Mouse (Mus musculus): ENCODE measurements at regions not wholly inside any gene's neighbourhood (a gene's known extent, or its start where the extent isn't known, plus 50 kb on each side); places are given as distances from the start of the nearest gene placed in this dataset.

- H3K4me1 ChIP-seq (ENCODE audit: control insufficient read depth in 1 of 2, insufficient read depth in 2 of 2, low read length in 2 of 2) = no peaks in the 10 kb centered on the region
- no peak overlapping the region for H3K4me3 ChIP-seq (ENCODE audit: control insufficient read depth in 1 of 2, insufficient read depth in 1 of 2, low read depth in 2 of 2, low read length in 2 of 2)
- no peak overlapping the region for H3K27ac ChIP-seq (ENCODE audit: control insufficient read depth, low read depth, low read length)
- no peak overlapping the region for H3K9ac ChIP-seq (ENCODE audit: control insufficient read depth, low read depth, low read length, poor library complexity, severe bottlenecking)
- H3K27me3 ChIP-seq (ENCODE audit: control insufficient read depth in 1 of 2, insufficient read depth in 2 of 2, low read length in 2 of 2) = no peaks in the 10 kb centered on the region
- no peak for DNase-seq (ENCODE audit: low read depth, low spot score)
- no peaks in the 10 kb centered on the region for H3K36me3 ChIP-seq (ENCODE audit: control insufficient read depth in 1 of 2, insufficient read depth in 2 of 2, low read length in 2 of 2)
- TF ChIP-seq POLR2AphosphoS2 (IDR thresholded peaks at IDR 0.05; ENCODE audit: low read length) (no peak), JUND (IDR thresholded peaks at IDR 0.05; ENCODE audit: low read depth, low read length) (no peak), E2F4 (IDR thresholded peaks at IDR 0.05; ENCODE audit: borderline replicate concordance, low read depth, low read length) (no peak), GATA1 (IDR thresholded peaks at IDR 0.05; ENCODE audit: low read depth, low read length) (no peak), MEF2A (IDR thresholded peaks at IDR 0.05; ENCODE audit: extremely low read depth, insufficient replicate concordance, low read depth, low read length, poor library complexity, severe bottlenecking) (no peak), POLR2A (IDR thresholded peaks at IDR 0.05; ENCODE audit: control insufficient read depth in 1 of 2, insufficient read depth in 1 of 2, low read depth in 1 of 2, low read length in 2 of 2, poor library complexity in 1 of 2) (no peak), MXI1 (IDR thresholded peaks at IDR 0.05; ENCODE audit: low read depth, low read length) (no peak), CHD2 (IDR thresholded peaks at IDR 0.05; ENCODE audit: low read length) (no peak), BHLHE40 (IDR thresholded peaks at IDR 0.05; ENCODE audit: borderline replicate concordance, low read depth, low read length) (no peak), CHD1 (IDR thresholded peaks at IDR 0.05; ENCODE audit: low read depth, low read length) (no peak), MAFK (IDR thresholded peaks at IDR 0.05; ENCODE audit: borderline replicate concordance, low read depth, low read length) (no peak), KAT2A (conservative IDR thresholded peaks at IDR 0.05; ENCODE audit: low read depth, low read length) (no peak), ZNF384 (IDR thresholded peaks at IDR 0.05; ENCODE audit: low read depth, low read length) (no peak), ETS1 (IDR thresholded peaks at IDR 0.05; ENCODE audit: low read depth, low read length) (no peak)
- H3K9me3 ChIP-seq (replicated peaks; ENCODE audit: insufficient read depth, low read length) = no peaks in the 10 kb centered on the region
- no peaks in the 10 kb centered on the region for H3K79me2 ChIP-seq (ENCODE audit: control insufficient read depth, insufficient read depth, low read length, poor library complexity)
Measured at GRCm38 (mm10) chr11:111460046-111460445, 394.1 kb downstream of the Kcnj2 start.

GRCm38 (mm10) chr11:111484981-111485380, 419.0 kb downstream of the Kcnj2 start:
- no peaks in the 10 kb centered on the region for H3K27me3 ChIP-seq (ENCODE audit: control insufficient read depth in 1 of 2, insufficient read depth in 2 of 2, low read length in 2 of 2)
- DNase-seq (ENCODE audit: low read depth, low spot score) = peak; percentile 59
- peak overlapping the region in 1 of 2 experiments; percentile 37; a peak in 1 of 4 replicates for H3K4me3 ChIP-seq (ENCODE audit: control insufficient read depth in 1 of 2, insufficient read depth in 1 of 2, low read depth in 2 of 2, low read length in 2 of 2)
- peaks cover 0 to 4% of the 10 kb centered on the region in 2 experiments; a peak in 2 of 4 replicates for H3K4me1 ChIP-seq (ENCODE audit: control insufficient read depth in 1 of 2, insufficient read depth in 2 of 2, low read length in 2 of 2)
- H3K79me2 ChIP-seq (ENCODE audit: control insufficient read depth, insufficient read depth, low read length, poor library complexity) = no peaks in the 10 kb centered on the region
- no peak for TF ChIP-seq USF1 (IDR thresholded peaks at IDR 0.05; ENCODE audit: low read depth, low read length)
- no peak for TF ChIP-seq MXI1 (IDR thresholded peaks at IDR 0.05; ENCODE audit: low read depth, low read length)
- TF ChIP-seq EP300 (IDR thresholded peaks at IDR 0.05; ENCODE audit: low read depth in 1 of 2, low read length in 2 of 2) = peak; percentile 68 to 81
- TF ChIP-seq NRF1 (IDR thresholded peaks at IDR 0.05; ENCODE audit: insufficient read depth, low read depth, low read length, poor library complexity, severe bottlenecking) = no peak
- TF ChIP-seq MAFK (IDR thresholded peaks at IDR 0.05; ENCODE audit: borderline replicate concordance, low read depth, low read length) = 0 out of 2 replicates have a peak, but pooled peaks have one; percentile 30
- no peak for TF ChIP-seq CTCF (IDR thresholded peaks at IDR 0.05 in 2 of 3, conservative IDR thresholded peaks at IDR 0.05 in 1 of 3; ENCODE audit: control insufficient read depth in 1 of 3, insufficient read depth in 1 of 3, low read depth in 2 of 3, low read length in 3 of 3, poor library complexity in 1 of 3, severe bottlenecking in 1 of 3)
- no peak for TF ChIP-seq RAD21 (IDR thresholded peaks at IDR 0.05; ENCODE audit: low read depth, low read length)
- TF ChIP-seq BHLHE40 (IDR thresholded peaks at IDR 0.05; ENCODE audit: borderline replicate concordance, low read depth, low read length) = no peak
- no peak for TF ChIP-seq E2F4 (IDR thresholded peaks at IDR 0.05; ENCODE audit: borderline replicate concordance, low read depth, low read length)
- no peak for TF ChIP-seq POLR2AphosphoS5 (IDR thresholded peaks at IDR 0.05; ENCODE audit: borderline replicate concordance, low read depth, low read length)
- no peak for TF ChIP-seq CHD2 (IDR thresholded peaks at IDR 0.05; ENCODE audit: low read length)
- no peak for TF ChIP-seq ELF1 (IDR thresholded peaks at IDR 0.05; ENCODE audit: low read depth, low read length)
- TF ChIP-seq POLR2A (IDR thresholded peaks at IDR 0.05; ENCODE audit: control insufficient read depth in 1 of 2, insufficient read depth in 1 of 2, low read depth in 1 of 2, low read length in 2 of 2, poor library complexity in 1 of 2) = no peak
- TF ChIP-seq ETS1 (IDR thresholded peaks at IDR 0.05; ENCODE audit: low read depth, low read length) = peak; percentile 64
- peak; percentile 74 for TF ChIP-seq GATA1 (IDR thresholded peaks at IDR 0.05; ENCODE audit: low read depth, low read length)
- no peak for TF ChIP-seq SMC3 (IDR thresholded peaks at IDR 0.05; ENCODE audit: low read depth, low read length)
- TF ChIP-seq KAT2A (conservative IDR thresholded peaks at IDR 0.05; ENCODE audit: low read depth, low read length) = no peak
- no peak for TF ChIP-seq CHD1 (IDR thresholded peaks at IDR 0.05; ENCODE audit: low read depth, low read length)
- TF ChIP-seq HCFC1 (IDR thresholded peaks at IDR 0.05; ENCODE audit: low read depth, low read length) = no peak
- no peak for TF ChIP-seq MAZ (IDR thresholded peaks at IDR 0.05; ENCODE audit: low read depth, low read length)
- H3K9ac ChIP-seq (ENCODE audit: control insufficient read depth, low read depth, low read length, poor library complexity, severe bottlenecking) = no peak overlapping the region
- H3K9me3 ChIP-seq (replicated peaks; ENCODE audit: insufficient read depth, low read length) = no peaks in the 10 kb centered on the region
- H3K36me3 ChIP-seq (ENCODE audit: control insufficient read depth in 1 of 2, insufficient read depth in 2 of 2, low read length in 2 of 2) = peaks cover 0 to 9% of the 10 kb centered on the region in 2 experiments; a peak in 2 of 4 replicates
- no peak overlapping the region for H3K27ac ChIP-seq (ENCODE audit: control insufficient read depth, low read depth, low read length)
